Mouse (Mus musculus): Measurements from ENCODE around the gene 4931429L15Rik. TPM values are rescaled to one million over a fixed set of nuclear protein-coding genes. Genes with fewer than 3 reads are reported as not detected.

Gene 4931429L15Rik
- total RNA-seq, 2 experiments from 2014 or later: not detected

DNA sequence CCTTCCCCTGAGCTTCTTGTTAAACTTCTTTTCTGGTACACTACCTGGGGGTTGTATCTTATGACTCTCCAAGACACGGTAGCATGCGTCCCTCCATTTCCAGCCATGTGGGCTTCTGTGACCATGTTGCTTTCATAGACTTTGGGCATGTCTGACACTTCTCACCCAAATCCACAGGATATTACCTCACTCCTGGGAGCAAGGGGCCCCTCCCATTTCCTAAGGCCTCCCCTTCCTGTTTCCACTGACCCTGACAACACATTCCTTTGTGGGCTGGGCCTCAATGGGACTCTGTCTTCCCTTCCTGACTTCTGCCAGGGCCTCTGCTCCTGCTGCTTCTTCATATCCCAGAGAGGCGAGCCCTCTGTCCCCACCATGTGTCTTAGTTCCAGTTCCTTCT, 62.2 kb downstream of the 4931429L15Rik start:
- no peak for DNase-seq

DNA sequence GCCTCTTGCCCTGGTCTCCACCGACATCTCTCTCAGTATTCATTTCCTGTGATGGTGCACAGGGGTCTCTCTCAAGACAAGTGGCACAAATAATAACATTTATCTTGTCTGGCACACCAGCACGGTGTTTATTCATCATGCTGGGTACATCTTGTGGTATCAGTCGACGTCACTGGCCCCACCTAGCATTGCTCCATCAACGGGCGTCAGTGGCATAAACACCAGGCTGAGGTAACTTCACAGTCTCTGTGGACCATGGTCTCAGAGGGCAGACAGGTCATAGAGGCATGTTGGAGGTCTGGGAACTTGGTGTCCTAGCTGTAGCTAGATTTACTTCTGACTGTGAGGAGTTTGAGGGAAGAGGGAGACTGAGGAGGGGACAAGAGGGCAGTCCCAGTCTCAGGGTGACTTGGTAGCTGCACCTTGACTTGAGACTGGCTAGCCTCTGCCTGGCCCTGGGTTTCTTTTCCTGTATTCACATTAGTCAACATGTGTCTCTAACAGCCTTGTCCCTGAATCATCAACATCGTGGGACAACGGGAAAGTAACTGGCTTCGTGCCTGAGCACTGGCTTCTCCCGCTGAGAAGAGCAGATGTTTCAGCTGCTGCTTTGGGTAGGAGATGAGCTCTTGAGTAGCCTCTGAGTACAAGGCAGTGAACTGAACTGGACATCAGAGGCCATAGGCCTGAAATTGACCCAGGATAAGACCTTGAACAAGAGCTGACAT, 63.0 kb downstream of the 4931429L15Rik start:
- no peak for DNase-seq

DNA sequence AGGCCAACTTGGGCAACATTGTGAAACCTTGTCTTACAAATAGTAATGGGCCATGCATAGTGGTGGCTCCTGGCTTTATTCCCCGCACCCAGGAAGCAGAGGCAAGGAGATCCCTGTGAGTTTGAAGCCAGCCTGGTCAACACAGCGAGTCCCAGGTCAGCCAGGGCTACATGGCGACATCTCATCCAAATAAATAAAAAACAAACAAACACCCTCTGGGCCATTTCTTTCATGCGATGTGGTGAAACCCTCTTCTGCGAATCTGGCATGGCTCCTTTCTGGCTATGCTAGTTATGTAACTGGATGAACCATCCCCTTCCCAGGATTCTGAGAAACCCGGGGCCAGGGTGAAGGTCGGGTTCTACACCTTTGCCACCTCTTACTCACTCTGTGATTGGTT, 63.6 kb downstream of the 4931429L15Rik start:
- no peak for DNase-seq

Other genes starting within 250 kb of the 4931429L15Rik start
- not detected for gene Apoa1, start 91.4 kb downstream of the 4931429L15Rik start, total RNA-seq (2021)
- gene Apoc3, start 84.3 kb downstream of the 4931429L15Rik start, total RNA-seq (2021): 1 to 10 TPM in 1 of 2 experiments, not detected in 1; 1.4 TPM
- not detected for gene Apoa4, start 79.3 kb downstream of the 4931429L15Rik start, total RNA-seq (2021)
- gene Apoa5, start 51.4 kb downstream of the 4931429L15Rik start, total RNA-seq (2021): not detected
- gene Zpr1, start 46.9 kb downstream of the 4931429L15Rik start, total RNA-seq (2021): 10 to 100 TPM; 37.9 to 40.6 TPM
- gene Bud13, start 37.0 kb downstream of the 4931429L15Rik start, total RNA-seq (2021): 10 to 100 TPM; 11.1 to 12.1 TPM

Data from layer of hippocampus, postnatal 36 days (tissue).